Mouse (Mus musculus) mouse embryonic stem cell (cell line): ENCODE measurements around the gene Csl.

Experiments
- in situ Hi-C, 2 experiments: fragments of 300-500 bp; cut with MboI; formaldehyde crosslinking; loops; 1 replicate in 1 of 2; 3 replicates in 1 of 2; pipeline ENCODE4 v1.14.3; 2019 to 2020; ENCODE audit warnings: low sequenced_read_pairs in 2 of 2, low pct_unique_long_range_greater_than_20kb in 1 of 2, mixed read lengths in 1 of 2; ENCODE audit not compliant: unreplicated experiment in 1 of 2

Gene Csl

GRCm38 (mm10) chr10:99759558-99759957, at the start of gene Csl:
Csl (minus strand) TSS chr10:99759658.
- in situ Hi-C loops = no loop called here

GRCm38 (mm10) chr10:99789418-99789817, 30.0 kb upstream of the Csl start:
- in situ Hi-C loops = no loop called here

- in situ Hi-C loops = no loop called here
Measured at GRCm38 (mm10) chr10:99774228-99775120, 15.0 kb upstream of the Csl start.

- in situ Hi-C loops = no loop called here
Measured at GRCm38 (mm10) chr10:99750146-99750545, 9.3 kb downstream of the Csl start.

- in situ Hi-C loops = no loop called here
Measured at GRCm38 (mm10) chr10:99748668-99749260, 10.7 kb downstream of the Csl start.

- in situ Hi-C loops = no loop called here
Measured at GRCm38 (mm10) chr10:99748009-99748408, 11.4 kb downstream of the Csl start.

GRCm38 (mm10) chr10:99741609-99742280, 17.7 kb downstream of the Csl start:
- in situ Hi-C loops = no loop called here

GRCm38 (mm10) chr10:99713129-99713528, 46.3 kb downstream of the Csl start:
- in situ Hi-C loops = no loop called here

- in situ Hi-C loops = no loop called here
Measured at GRCm38 (mm10) chr10:99711567-99711966, 47.9 kb downstream of the Csl start.
